In genomic region chr6:113447639-113448038, GRCm38 (mm10) we compare ENCODE assay signal across 35 mouse cellular contexts. TPM values are rescaled to one million over a fixed set of nuclear protein-coding genes. Genes with fewer than 3 reads are reported as not detected.
DNase-seq lines count a peak whose midpoint lies in the region; ATAC-seq and TF ChIP-seq lines count a peak whose summit lies in the region.
"Had no signal": no experiment of that assay in that cellular context is flagged by ENCODE, and none has a peak within 500 bp of the region (broad histone marks: within the 10 kb centered on the region; RNA-seq: fewer than 3 reads in every experiment).

No protein-coding gene starts in this region.

- 0 out of 2 replicates have a peak, but pooled peaks have one; percentile 44 for ATAC-seq in hindbrain, postnatal 0 days
- no peak for ATAC-seq in hindbrain, embryonic 11.5 days (ENCODE audit: low FRiP score)
- ATAC-seq: inflammation-experienced regulatory T-cells, adult 6 months had no signal

- no peak for TF ChIP-seq CTCF in hindbrain, postnatal 0 days (IDR thresholded peaks at IDR 0.05; ENCODE audit: low read depth)
- no peak for TF ChIP-seq CTCF in brain, embryonic 14.5 days (IDR thresholded peaks at IDR 0.05; ENCODE audit: borderline replicate concordance, extremely low read depth, insufficient read depth, insufficient read length)

- H3K9ac ChIP-seq in hindbrain, postnatal 0 days (replicated peaks; ENCODE audit: low read length) = no peak overlapping the region
- no peak overlapping the region for H3K9ac ChIP-seq in hindbrain, embryonic 11.5 days (ENCODE audit: low read depth, low read length)
- H3K9ac ChIP-seq: embryonic facial prominence, embryonic 12.5 days; heart, embryonic 15.5 days; hindbrain, embryonic 13.5 days; kidney, embryonic 15.5 days; limb, embryonic 13.5 days; midbrain, embryonic 12.5 days had no signal

- 72% methylated on average over 4 of the region's 4 CpGs for WGBS in hindbrain, postnatal 0 days
- WGBS in hindbrain, embryonic 11.5 days = 89% methylated on average over 4 of the region's 4 CpGs

- H3K4me2 ChIP-seq in hindbrain, postnatal 0 days (ENCODE audit: low read depth, low read length) = no peak overlapping the region
- no peak overlapping the region for H3K4me2 ChIP-seq in hindbrain, embryonic 11.5 days (replicated peaks; ENCODE audit: low read depth, low read length)
- H3K4me2 ChIP-seq: embryonic facial prominence, embryonic 12.5 days; heart, embryonic 15.5 days; hindbrain, embryonic 13.5 days; kidney, embryonic 15.5 days; limb, embryonic 13.5 days; liver, embryonic 11.5 days; midbrain, embryonic 12.5 days had no signal

- H3K9me3 ChIP-seq in hindbrain, postnatal 0 days (ENCODE audit: low read length) = no peaks in the 10 kb centered on the region
- no peaks in the 10 kb centered on the region for H3K9me3 ChIP-seq in hindbrain, embryonic 11.5 days (ENCODE audit: control insufficient read depth, low read length)
- H3K9me3 ChIP-seq: embryonic facial prominence, embryonic 12.5 days; G1E; heart, embryonic 10.5 days; heart, embryonic 15.5 days; hindbrain, embryonic 13.5 days; kidney, embryonic 15.5 days; limb, embryonic 13.5 days; midbrain, embryonic 12.5 days had no signal

- TF ChIP-seq POLR2A in brain, embryonic 14.5 days (IDR thresholded peaks at IDR 0.05; ENCODE audit: borderline replicate concordance, extremely low read depth, insufficient read depth, insufficient read length, poor library complexity, severe bottlenecking) = no peak

- peak; percentile 49 for DNase-seq in cerebellum, adult 11-12 months
- DNase-seq in cerebellum, adult 11 months = no peak
- peak; percentile 75 for DNase-seq in hindbrain, postnatal 0 days (ENCODE audit: low spot score)
- DNase-seq in hindbrain, embryonic 11.5 days (ENCODE audit: low spot score) = no peak
- peak; percentile 49 for DNase-seq in brain, embryonic 14.5 days (ENCODE audit: low read depth)
- peak; percentile 61 to 71 for DNase-seq in cerebellum, postnatal 14 days
- DNase-seq in adipocyte (ENCODE audit: low spot score) = no peak
- DNase-seq: adrenal gland, postnatal 10 days; embryo, embryonic 11 days; gastrocnemius, postnatal 25 days; heart, adult 11 months; kidney, adult 18-20 months; kidney, postnatal 25 days; lung, postnatal 36 days; right cerebral cortex, adult 18-20 months; spleen, adult 18-20 months; thymus, adult 18-20 months; thymus, postnatal 25 days had no signal

- peaks cover 10% of the 10 kb centered on the region; the same call in 1 of the 2 replicates for H3K36me3 ChIP-seq in hindbrain, postnatal 0 days (ENCODE audit: insufficient read depth, low read length)
- 0 out of 2 replicates have a peak, but pooled peaks cover 2% of the 10 kb centered on the region for H3K36me3 ChIP-seq in hindbrain, embryonic 11.5 days (ENCODE audit: control insufficient read depth, insufficient read depth, low read length)

- H3K27me3 ChIP-seq in hindbrain, postnatal 0 days (ENCODE audit: insufficient read depth, low read length) = no peaks in the 10 kb centered on the region
- H3K27me3 ChIP-seq in hindbrain, embryonic 11.5 days (ENCODE audit: control insufficient read depth, insufficient read depth, low read length) = no peaks in the 10 kb centered on the region
- H3K27me3 ChIP-seq: embryonic facial prominence, embryonic 12.5 days; heart, embryonic 15.5 days; hindbrain, embryonic 13.5 days; kidney, embryonic 15.5 days; limb, embryonic 13.5 days; midbrain, embryonic 12.5 days had no signal

- no peak overlapping the region for H3K27ac ChIP-seq in hindbrain, postnatal 0 days
- H3K27ac ChIP-seq in hindbrain, embryonic 11.5 days (ENCODE audit: low read depth, low read length) = no peak overlapping the region
- H3K27ac ChIP-seq: embryonic facial prominence, embryonic 12.5 days; heart, embryonic 10.5 days; heart, embryonic 15.5 days; hindbrain, embryonic 13.5 days; kidney, embryonic 15.5 days; limb, embryonic 13.5 days; midbrain, embryonic 12.5 days; stomach, postnatal 0 days had no signal

- 0 out of 2 replicates have a peak, but pooled peaks cover 3% of the 10 kb centered on the region for H3K4me1 ChIP-seq in hindbrain, postnatal 0 days (ENCODE audit: insufficient read depth, low read length)
- no peaks in the 10 kb centered on the region for H3K4me1 ChIP-seq in hindbrain, embryonic 11.5 days (replicated peaks; ENCODE audit: control insufficient read depth, insufficient read depth, low read length)

- H3K4me3 ChIP-seq in hindbrain, postnatal 0 days (ENCODE audit: low read length) = no peak overlapping the region
- no peak overlapping the region for H3K4me3 ChIP-seq in hindbrain, embryonic 11.5 days (ENCODE audit: low read depth, low read length)
- H3K4me3 ChIP-seq: embryonic facial prominence, embryonic 12.5 days; heart, embryonic 10.5 days; heart, embryonic 15.5 days; hindbrain, embryonic 13.5 days; kidney, embryonic 15.5 days; limb, embryonic 13.5 days; midbrain, embryonic 12.5 days had no signal

RNA-seq across cellular contexts. Expression of gene Jagn1, which starts 5.3 kb away (rescaled TPM):
- total RNA-seq in hindbrain, postnatal 0 days (2014; rRNA removed) = 48.6 and 57.9 TPM in 2 replicates
- polyA plus RNA-seq in hindbrain, postnatal 0 days (2015; fragmentation: Nextera tagmentation; extraction: Ambion mirVana) = 80.2 and 82.3 TPM in 2 replicates
- 75.1 and 79.7 TPM in 2 replicates for polyA plus RNA-seq in hindbrain, embryonic 11.5 days (2014; fragmentation: Nextera tagmentation; extraction: Ambion mirVana)
- polyA plus RNA-seq in brain, embryonic 14.5 days (2012; rRNA removed) = 60.1 and 71.0 TPM in 2 replicates

RNA-seq across cellular contexts. Expression of gene Il17re, which starts 10.6 kb away (rescaled TPM):
- total RNA-seq in hindbrain, postnatal 0 days (2014; rRNA removed) = 0.10 TPM in 1 of 2 replicates, not detected in the other
- polyA plus RNA-seq in hindbrain, postnatal 0 days (2015; fragmentation: Nextera tagmentation; extraction: Ambion mirVana) = 0.48 and 0.75 TPM in 2 replicates
- 0.77 and 0.88 TPM in 2 replicates for polyA plus RNA-seq in hindbrain, embryonic 11.5 days (2014; fragmentation: Nextera tagmentation; extraction: Ambion mirVana)
- 0.47 and 0.63 TPM in 2 replicates for polyA plus RNA-seq in brain, embryonic 14.5 days (2012; rRNA removed)
- total RNA-seq: megakaryocyte, adult 5-6 weeks had no signal
- polyA plus RNA-seq: G1E had no signal

RNA-seq across cellular contexts. Expression of gene Cidec, which starts 12.1 kb away (rescaled TPM):
- not detected in 2 replicates for total RNA-seq in hindbrain, postnatal 0 days (2014; rRNA removed)
- polyA plus RNA-seq in hindbrain, postnatal 0 days (2015; fragmentation: Nextera tagmentation; extraction: Ambion mirVana) = not detected in 2 replicates
- not detected in 2 replicates for polyA plus RNA-seq in hindbrain, embryonic 11.5 days (2014; fragmentation: Nextera tagmentation; extraction: Ambion mirVana)
- polyA plus RNA-seq in brain, embryonic 14.5 days (2012; rRNA removed) = 0.07 and 0.16 TPM in 2 replicates
- total RNA-seq: layer of hippocampus, adult 18-20 months; layer of hippocampus, postnatal 10 days; left cerebral cortex, adult 18-20 months; left cerebral cortex, postnatal 25 days; megakaryocyte, adult 5-6 weeks; neutrophil, adult 5-6 weeks had no signal
- polyA plus RNA-seq: embryonic facial prominence, embryonic 12.5 days; G1E; heart, embryonic 15.5 days; hindbrain, embryonic 13.5 days; inflammation-experienced regulatory T-cells, adult 6 months; kidney, embryonic 15.5 days; limb, embryonic 13.5 days; liver, embryonic 11.5 days; midbrain, embryonic 12.5 days had no signal

RNA-seq across cellular contexts. Expression of gene Il17rc, which starts 23.6 kb away (rescaled TPM):
- total RNA-seq in hindbrain, postnatal 0 days (2014; rRNA removed) = 7.3 and 9.0 TPM in 2 replicates
- 5.2 and 7.0 TPM in 2 replicates for polyA plus RNA-seq in hindbrain, postnatal 0 days (2015; fragmentation: Nextera tagmentation; extraction: Ambion mirVana)
- 2.7 and 3.2 TPM in 2 replicates for polyA plus RNA-seq in hindbrain, embryonic 11.5 days (2014; fragmentation: Nextera tagmentation; extraction: Ambion mirVana)
- 2.7 and 3.3 TPM in 2 replicates for polyA plus RNA-seq in brain, embryonic 14.5 days (2012; rRNA removed)
- total RNA-seq: G1E; megakaryocyte, adult 5-6 weeks; neutrophil, adult 5-6 weeks had no signal

RNA-seq across cellular contexts. Expression of gene Rpusd3, which starts 28.5 kb away (rescaled TPM):
- 20.8 and 23.6 TPM in 2 replicates for total RNA-seq in hindbrain, postnatal 0 days (2014; rRNA removed)
- polyA plus RNA-seq in hindbrain, postnatal 0 days (2015; fragmentation: Nextera tagmentation; extraction: Ambion mirVana) = 24.2 and 27.3 TPM in 2 replicates
- 23.0 and 26.3 TPM in 2 replicates for polyA plus RNA-seq in hindbrain, embryonic 11.5 days (2014; fragmentation: Nextera tagmentation; extraction: Ambion mirVana)
- polyA plus RNA-seq in brain, embryonic 14.5 days (2012; rRNA removed) = 27.6 and 50.7 TPM in 2 replicates

Comparison
In these comparisons a context has a peak if more than half of its experiments do, and no peak if none do; other contexts are left out.
1. DNase-seq: peak in cerebellum, adult 11-12 months (single experiment), hindbrain, postnatal 0 days (single experiment), brain, embryonic 14.5 days (single experiment) and cerebellum, postnatal 14 days (2 of 2); none in cerebellum, adult 11 months (single experiment), hindbrain, embryonic 11.5 days (single experiment) and adipocyte (single experiment).